Mouse (Mus musculus) testis, postnatal 14 days (tissue): ENCODE data around the gene Gm5741.

Source experiments
- DNase-seq: peaks from one replicate; pipeline ENCODE4 v3.0.0; 2021; ENCODE audit warnings: low spot score

The Gm5741 gene

GRCm38 (mm10) chr8:85027922-85028321 lies 39.9 kb downstream of the Gm5741 start:
- DNase-seq = no peak

GRCm38 (mm10) chr8:85027516-85027855 lies 40.3 kb downstream of the Gm5741 start:
- DNase-seq = no peak

- peak; percentile 97 for DNase-seq
Observed at GRCm38 (mm10) chr8:85026670-85027515, 40.9 kb downstream of the Gm5741 start, which contains the start of gene Trir. Gene Trir, plus strand, starts transcription at chr8:85026823.

DNA sequence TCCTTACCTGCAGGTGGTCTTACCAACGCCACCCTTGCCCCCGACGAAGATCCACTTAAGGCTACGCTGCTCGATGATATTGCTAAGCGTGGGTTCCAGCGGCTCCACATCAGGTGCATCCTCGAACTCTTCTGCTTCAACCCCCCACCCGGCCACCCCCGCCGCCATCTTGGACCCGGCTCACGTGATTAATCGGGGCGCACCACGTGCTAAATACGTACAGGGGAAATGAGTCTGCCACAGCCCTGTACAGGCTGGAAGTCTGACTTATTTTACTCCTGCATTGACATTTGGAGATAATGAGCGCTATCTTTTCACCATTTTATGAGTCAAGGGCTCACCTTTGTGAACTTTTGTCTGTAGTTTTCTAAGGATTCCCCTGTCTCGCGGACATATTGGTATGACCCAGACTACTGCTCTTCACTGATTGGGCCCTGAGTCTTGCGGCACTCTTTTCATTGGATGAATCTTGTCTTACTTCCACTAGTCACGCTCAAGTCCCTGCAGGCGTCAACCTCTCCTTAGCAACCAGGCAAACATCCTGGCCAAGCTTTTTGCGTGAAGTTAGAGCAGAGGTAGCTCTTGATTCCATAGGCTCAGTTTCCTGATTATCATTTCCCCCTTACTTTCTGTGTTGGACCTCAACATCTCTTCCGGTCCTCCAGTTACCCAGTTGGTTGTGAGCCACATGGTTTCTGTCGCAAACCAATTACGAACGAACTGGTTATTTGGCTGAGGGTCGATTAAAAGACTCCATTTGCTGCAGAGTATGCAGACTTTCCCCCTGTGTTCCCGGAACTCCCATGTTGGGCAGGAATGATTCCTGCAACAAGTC lies 42.5 kb downstream of the Gm5741 start, which contains the start of gene Asna1:
Gene Asna1, minus strand, starts transcription at position 184 of the 835 bp plus-strand sequence.
- peak; percentile 89 for DNase-seq

DNA sequence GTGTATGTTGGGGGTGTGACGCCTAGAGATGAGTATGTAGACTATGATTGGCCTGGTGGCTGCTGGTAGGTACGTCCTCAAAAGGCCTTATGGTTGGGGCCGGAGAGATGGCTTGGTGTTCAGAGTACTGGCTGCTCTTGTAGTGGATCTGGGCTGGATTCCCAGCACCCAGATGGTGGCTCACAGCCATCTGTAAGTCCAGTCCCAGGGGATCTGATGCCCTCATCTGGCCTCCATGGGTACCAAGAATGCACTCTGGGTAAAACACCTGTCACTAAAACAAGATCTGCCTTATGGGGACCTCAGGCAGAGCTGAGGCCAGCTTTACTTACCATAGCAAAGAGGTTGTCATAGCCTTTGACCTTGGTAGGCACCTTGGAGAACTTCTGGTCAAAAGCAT lies 43.9 kb downstream of the Gm5741 start:
- DNase-seq = no peak

- no peak for DNase-seq
Observed at GRCm38 (mm10) chr8:85021514-85022055, 46.2 kb downstream of the Gm5741 start.
